Mouse (Mus musculus): Measurements from ENCODE around the gene Iah1.
A peak's percentile ranks its signal among the peaks of the same experiment; 100 is the strongest.

Gene Iah1

GRCm38 (mm10) chr12:21318143-21318895, 2.1 kb downstream of the Iah1 start:
- DNase-seq (ENCODE audit: low read depth, low spot score): peak; percentile 46

GRCm38 (mm10) chr12:21320317-21320716, 4.1 kb downstream of the Iah1 start:
- DNase-seq (ENCODE audit: low read depth, low spot score): no peak

GRCm38 (mm10) chr12:21321170-21321569, 5.0 kb downstream of the Iah1 start:
- DNase-seq (ENCODE audit: low read depth, low spot score): no peak

GRCm38 (mm10) chr12:21322296-21322695, 6.1 kb downstream of the Iah1 start:
- DNase-seq (ENCODE audit: low read depth, low spot score): no peak

- no peak for DNase-seq (ENCODE audit: low read depth, low spot score)
Measured at GRCm38 (mm10) chr12:21322856-21323255, 6.7 kb downstream of the Iah1 start.

- DNase-seq (ENCODE audit: low read depth, low spot score): no peak
Measured at GRCm38 (mm10) chr12:21324101-21324500, 7.9 kb downstream of the Iah1 start.

- no peak for DNase-seq (ENCODE audit: low read depth, low spot score)
Measured at GRCm38 (mm10) chr12:21325266-21325665, 9.1 kb downstream of the Iah1 start.

GRCm38 (mm10) chr12:21326325-21326724, 10.1 kb downstream of the Iah1 start:
- DNase-seq (ENCODE audit: low read depth, low spot score): no peak

- no peak for DNase-seq (ENCODE audit: low read depth, low spot score)
Measured at GRCm38 (mm10) chr12:21329661-21330400, 13.6 kb downstream of the Iah1 start.

GRCm38 (mm10) chr12:21330961-21331576, 14.9 kb downstream of the Iah1 start:
- DNase-seq (ENCODE audit: low read depth, low spot score): no peak

GRCm38 (mm10) chr12:21331711-21332110, 15.5 kb downstream of the Iah1 start:
- no peak for DNase-seq (ENCODE audit: low read depth, low spot score)

- no peak for DNase-seq (ENCODE audit: low read depth, low spot score)
Measured at GRCm38 (mm10) chr12:21333021-21333420, 16.8 kb downstream of the Iah1 start.

- DNase-seq (ENCODE audit: low read depth, low spot score): no peak
Measured at GRCm38 (mm10) chr12:21333766-21334165, 17.6 kb downstream of the Iah1 start.

- DNase-seq (ENCODE audit: low read depth, low spot score): no peak
Measured at GRCm38 (mm10) chr12:21335869-21336268, 19.7 kb downstream of the Iah1 start.

- no peak for DNase-seq (ENCODE audit: low read depth, low spot score)
Measured at GRCm38 (mm10) chr12:21337171-21337570, 21.0 kb downstream of the Iah1 start.

- no peak for DNase-seq (ENCODE audit: low read depth, low spot score)
Measured at GRCm38 (mm10) chr12:21340674-21341073, 24.5 kb downstream of the Iah1 start.

- DNase-seq (ENCODE audit: low read depth, low spot score): no peak
Measured at GRCm38 (mm10) chr12:21346972-21347371, 30.8 kb downstream of the Iah1 start.

GRCm38 (mm10) chr12:21350113-21350876, 34.1 kb downstream of the Iah1 start:
- no peak for DNase-seq (ENCODE audit: low read depth, low spot score)

- DNase-seq (ENCODE audit: low read depth, low spot score): no peak
Measured at GRCm38 (mm10) chr12:21353681-21354080, 37.5 kb downstream of the Iah1 start.

GRCm38 (mm10) chr12:21362686-21363085, 46.5 kb downstream of the Iah1 start:
- DNase-seq (ENCODE audit: low read depth, low spot score): no peak

GRCm38 (mm10) chr12:21363195-21363594, 47.0 kb downstream of the Iah1 start:
- no peak for DNase-seq (ENCODE audit: low read depth, low spot score)

Measured in WW6 (cell line).